Mouse (Mus musculus) CD4-positive naive resting alpha-beta T cell, adult 57 days (primary cell): ENCODE results near the gene Ikzf1. TPM values are rescaled to one million over a fixed set of nuclear protein-coding genes. Genes with fewer than 3 reads are reported as not detected.

Experiments used
- total RNA-seq: library from RNA; stranded (reverse); gene quantifications from one replicate; pipeline ENCODE4 v1.2.4, GENCODE M21; 2023

Gene Ikzf1
- 618 TPM for total RNA-seq

DNA sequence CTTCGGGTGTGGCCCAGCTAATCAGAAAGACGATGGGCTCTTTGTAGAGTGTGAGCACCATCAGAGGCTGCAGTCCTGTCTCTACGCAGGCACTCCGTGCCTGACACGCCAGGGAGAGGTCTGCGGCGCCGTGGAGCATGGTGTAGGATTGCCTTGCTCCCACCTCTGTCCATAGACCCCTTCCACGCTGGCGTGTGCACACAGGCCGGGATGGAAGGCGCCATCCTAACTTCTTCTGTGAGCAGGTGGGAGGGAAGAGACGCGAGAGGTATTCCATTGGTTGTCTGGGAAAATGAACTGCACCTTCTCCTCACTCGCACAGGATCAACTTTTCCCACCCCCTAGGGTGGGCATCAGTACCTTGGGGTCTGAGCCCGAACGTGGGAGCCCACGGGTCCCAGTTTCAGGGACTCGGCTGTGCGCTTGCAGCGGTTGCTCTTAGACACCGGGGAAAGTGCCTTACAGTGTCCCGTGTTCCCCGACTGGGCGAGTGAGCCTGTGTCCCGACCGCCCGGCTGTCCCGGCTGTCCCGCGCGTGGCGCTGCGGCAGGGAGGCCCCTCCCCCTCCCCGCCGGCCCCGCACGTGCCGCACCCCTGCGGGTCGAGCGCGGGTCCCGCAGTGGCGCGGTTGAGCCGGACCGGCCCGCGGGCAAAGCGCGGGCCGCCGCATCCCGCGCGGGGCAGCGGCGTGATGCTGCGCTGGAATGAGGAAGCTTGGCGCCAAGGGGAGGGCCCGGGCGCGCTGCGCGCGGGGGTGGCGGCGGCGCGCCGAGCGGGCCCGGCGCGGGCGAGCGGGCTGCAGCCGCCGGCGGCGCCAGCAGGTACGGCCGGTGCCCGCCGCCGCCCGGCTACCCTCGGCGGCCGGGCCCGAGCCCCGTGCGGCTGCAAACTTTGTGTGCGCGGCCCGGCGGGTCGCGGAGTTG is at the start of gene Ikzf1:
Ikzf1 (plus strand) TSS at position 74 of the 923 bp plus-strand sequence.

GRCm38 (mm10) chr11:11808820-11809403 is 124.1 kb downstream of the Ikzf1 start, which contains the start of gene Fignl1:
TSS of gene Fignl1 (minus strand) at chr11:11808962.

Other genes with a start within 250 kb of the Ikzf1 start
- 3.2 TPM for gene Spata48, start 222.9 kb upstream of the Ikzf1 start, total RNA-seq
- gene Zpbp, start 222.6 kb upstream of the Ikzf1 start, total RNA-seq = 2.0 TPM
- not detected for gene 4930512M02Rik, start 57.2 kb upstream of the Ikzf1 start, total RNA-seq
- 0.92 TPM for gene Fignl1, start 124.0 kb downstream of the Ikzf1 start, total RNA-seq
- gene Ddc, start 213.1 kb downstream of the Ikzf1 start, total RNA-seq = 0.74 TPM